Mouse (Mus musculus) hindbrain, embryonic 15.5 days (tissue): Measurements from ENCODE around the gene Srxn1. TPM values are rescaled to one million over a fixed set of nuclear protein-coding genes. Genes with fewer than 3 reads are reported as not detected.
"Not testable (repeated sequence)": the region's sequence is repeated elsewhere in the genome, so short reads cannot be mapped to it uniquely, and the experiment has no call there.

Source experiments
- ATAC-seq: fragments of 200-750 bp; cut with Nextera tagmentation; 2 replicates; pipeline ENCODE4 v1.8.0; 2017; ENCODE audit warnings: low read depth, moderate number of reproducible peaks, moderate TSS enrichment; ENCODE audit not compliant: low FRiP score
- H3K27ac ChIP-seq: fragments of 300-500 bp; sonication (generic); replicated peaks from 2 replicates; pipeline ENCODE4 v1.5.1; 2015; ENCODE audit warnings: mild to moderate bottlenecking, inconsistent platforms
- H3K27me3 ChIP-seq: fragments of 300-500 bp; sonication (generic); 2 replicates; pipeline ENCODE4 v1.6.1; 2015; ENCODE audit warnings: control low read depth, inconsistent platforms
- H3K36me3 ChIP-seq: fragments of 300-500 bp; sonication (generic); 2 replicates; pipeline ENCODE4 v1.6.1; 2015; ENCODE audit warnings: control low read depth, inconsistent platforms
- H3K4me1 ChIP-seq: fragments of 300-500 bp; sonication (generic); replicated peaks from 2 replicates; pipeline ENCODE4 v1.6.1; 2015; ENCODE audit warnings: control low read depth, inconsistent platforms
- H3K4me2 ChIP-seq: fragments of 300-500 bp; sonication (generic); 2 replicates; pipeline ENCODE4 v1.6.1; 2015; ENCODE audit warnings: moderate library complexity, mild to moderate bottlenecking, inconsistent platforms
- H3K4me3 ChIP-seq: fragments of 300-500 bp; sonication (generic); 2 replicates; pipeline ENCODE4 v1.5.1; 2015; ENCODE audit warnings: mild to moderate bottlenecking, inconsistent platforms
- H3K9ac ChIP-seq: fragments of 300-500 bp; sonication (generic); 2 replicates; pipeline ENCODE4 v1.6.1; 2015; ENCODE audit warnings: inconsistent platforms
- H3K9me3 ChIP-seq: fragments of 300-500 bp; sonication (generic); 2 replicates; pipeline ENCODE4 v1.6.1; 2016; ENCODE audit warnings: control low read depth, inconsistent platforms
- WGBS: fragments of 180-500 bp; shearing (Covaris S2); methylation state at CpG from one replicate; pipeline ENCODE4 v1.1.7; 2015; 5-methylcytosine and 5-hydroxymethylcytosine counted together
- polyA plus RNA-seq: library from polyadenylated mRNA; unstranded; fragments of >200 nt; fragmentation: Nextera tagmentation; extraction: Ambion mirVana; gene quantifications from 2 replicates; pipeline ENCODE4 v1.2.1, GENCODE M21; 2015

Gene Srxn1
- 24.4 and 24.7 TPM in 2 replicates for polyA plus RNA-seq

DNA sequence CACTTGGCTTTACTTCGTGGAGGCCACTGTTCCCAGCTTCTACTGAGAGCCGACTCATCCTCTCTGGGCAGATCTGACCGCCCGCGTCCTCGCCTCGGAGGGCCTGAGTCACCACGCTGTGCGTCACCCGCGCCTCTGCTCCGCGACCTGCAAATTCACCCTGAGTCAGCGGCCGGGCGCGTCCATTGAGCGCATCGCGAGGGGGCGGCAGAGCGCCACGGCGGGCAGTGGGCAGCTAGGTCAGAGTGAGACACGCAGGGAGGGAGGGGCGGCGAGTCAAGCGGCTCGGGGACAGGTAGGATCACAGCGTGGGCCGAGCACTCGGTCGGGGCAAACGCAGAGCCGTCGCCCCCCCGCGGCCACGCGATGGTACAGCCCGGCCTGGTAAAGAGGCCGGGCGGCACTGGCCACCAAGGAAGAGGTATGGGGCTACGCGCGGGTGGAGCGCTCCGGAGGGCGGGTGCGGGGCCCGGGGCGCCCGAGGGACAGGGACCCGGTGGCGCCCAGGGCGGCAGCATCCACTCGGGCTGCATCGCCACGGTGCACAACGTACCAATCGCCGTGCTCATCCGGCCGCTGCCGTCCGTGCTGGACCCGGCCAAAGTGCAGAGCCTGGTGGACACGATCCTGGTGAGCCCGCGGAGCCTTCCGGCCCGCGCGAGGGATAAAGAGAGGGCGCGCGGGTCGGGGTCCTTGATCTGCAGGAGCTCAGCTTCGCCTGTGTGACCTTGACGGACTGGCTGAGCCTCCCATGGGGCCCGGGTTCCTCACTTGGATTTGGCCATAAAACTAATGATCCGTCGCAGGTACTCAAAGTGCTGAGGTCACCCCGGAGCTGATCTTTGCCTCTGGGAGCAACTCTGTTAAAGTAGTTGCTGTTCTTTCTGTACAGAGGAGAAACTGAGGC is at the start of gene Srxn1:
Gene Srxn1, plus strand, starts transcription at position 199 of the 907 bp plus-strand sequence.
- Histone ChIP-seq H3K9ac (peak within 1 kb of the TSS; percentile 79), H3K9me3 (no peaks in the 10 kb centered on the region), H3K4me2 (peak within 1 kb of the TSS; percentile 82), H3K27ac (peak within 1 kb of the TSS; percentile 55), H3K4me3 (peak within 1 kb of the TSS; percentile 65), H3K4me1 (peaks cover 25% of the 10 kb centered on the region), H3K27me3 (no peaks in the 10 kb centered on the region), H3K36me3 (0 out of 2 replicates have a peak, but pooled peaks cover 3% of the 10 kb centered on the region)
- ATAC-seq: peak; percentile 84
- WGBS: 2% methylated on average over 84 of the region's 84 CpGs

DNA sequence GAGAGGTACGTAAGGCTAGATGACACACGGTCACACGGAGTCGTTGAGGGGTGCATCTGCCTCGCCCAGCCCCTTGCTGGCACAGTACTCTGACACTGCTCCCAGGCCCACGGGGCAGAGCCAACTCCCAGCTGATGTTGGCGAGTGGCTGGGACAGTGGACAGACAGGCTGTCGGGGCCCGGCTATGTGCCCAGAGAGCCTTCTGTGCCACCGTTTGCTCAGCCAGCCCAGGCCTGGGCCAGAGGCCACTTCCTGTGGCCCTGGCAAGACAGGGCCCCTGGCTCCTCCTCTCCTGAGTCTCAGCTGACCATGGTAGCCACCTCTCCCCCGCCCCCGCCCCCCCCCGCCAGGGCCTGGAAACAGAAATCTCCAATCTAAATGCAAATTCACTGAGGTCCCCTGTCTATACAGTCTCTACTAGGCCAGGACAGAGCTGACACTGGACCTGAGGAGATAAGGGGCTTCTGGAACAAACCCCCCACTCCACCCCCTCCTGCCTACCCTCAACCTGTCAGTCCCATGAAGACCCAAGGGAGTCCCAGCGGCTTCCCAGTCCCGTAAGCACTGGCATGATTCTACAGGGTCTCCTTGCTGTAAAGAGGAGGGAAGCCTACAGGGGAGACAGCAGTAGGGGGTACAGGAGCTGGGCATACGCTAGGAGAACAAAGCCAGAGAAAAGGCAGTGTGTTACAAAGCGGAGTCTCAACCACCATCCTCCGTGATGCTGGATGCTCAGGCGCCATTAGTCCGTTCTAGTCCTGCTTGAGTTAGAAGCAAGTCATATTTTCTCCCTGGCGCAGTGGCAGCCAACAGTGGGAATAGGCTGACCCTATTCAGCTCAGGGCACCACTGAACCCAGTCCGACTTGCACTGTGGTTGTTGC is 48.7 kb upstream of the Srxn1 start:
- Histone ChIP-seq H3K4me3 (no peak overlapping the region), H3K27ac (peak overlapping the region; percentile 51; the same call in 1 of the 2 replicates), H3K4me1 (peaks cover 17% of the 10 kb centered on the region), H3K36me3 (no peaks in the 10 kb centered on the region), H3K4me2 (no peak overlapping the region), H3K9ac (no peak overlapping the region), H3K27me3 (no peaks in the 10 kb centered on the region), H3K9me3 (no peaks in the 10 kb centered on the region)
- 54% methylated on average over 21 of the region's 22 CpGs for WGBS
- ATAC-seq: peak; percentile 64; the same call in 1 of the 2 replicates

DNA sequence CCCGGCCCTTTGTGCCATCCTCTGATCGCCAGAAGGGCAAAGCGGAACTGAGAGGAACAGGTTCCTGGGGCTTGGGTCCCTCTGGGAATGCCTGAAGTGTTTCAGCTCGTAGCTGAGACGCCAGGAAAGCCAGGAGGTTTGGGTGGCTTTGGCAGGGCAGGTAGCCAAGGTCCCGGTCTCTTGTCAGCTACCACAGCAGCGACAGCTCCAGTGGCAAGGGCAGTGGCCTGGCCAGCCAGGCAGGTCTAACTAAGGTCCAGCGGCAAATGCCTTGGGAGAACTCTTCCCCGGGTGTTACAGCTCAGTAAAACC is 48.1 kb upstream of the Srxn1 start:
- 59% methylated on average over 9 of the region's 9 CpGs for WGBS
- ATAC-seq: no peak
- H3K27ac ChIP-seq: peak overlapping the region; percentile 51; the same call in 1 of the 2 replicates

DNA sequence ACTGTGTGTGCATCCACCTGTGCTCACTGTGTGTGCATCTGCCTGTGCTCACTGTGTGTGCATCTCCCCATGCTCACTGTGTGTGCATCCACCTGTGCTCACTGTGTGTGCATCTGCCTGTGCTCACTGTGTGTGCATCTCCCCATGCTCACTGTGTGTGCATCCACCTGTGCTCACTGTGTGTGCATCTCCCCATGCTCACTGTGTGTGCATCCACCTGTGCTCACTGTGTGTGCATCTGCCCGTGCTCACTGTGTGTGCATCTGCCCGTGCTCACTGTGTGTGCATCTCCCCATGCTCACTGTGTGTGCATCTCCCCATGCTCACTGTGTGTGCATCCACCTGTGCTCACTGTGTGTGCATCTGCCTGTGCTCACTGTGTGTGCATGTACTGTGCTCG is 42.5 kb upstream of the Srxn1 start:
- H3K9ac ChIP-seq, H3K27me3 ChIP-seq, H3K4me2 ChIP-seq, H3K36me3 ChIP-seq, H3K4me3 ChIP-seq, ATAC-seq, H3K4me1 ChIP-seq, H3K9me3 ChIP-seq, H3K27ac ChIP-seq: not testable (repeated sequence)
- 83% methylated on average over 3 of the region's 3 CpGs for WGBS

More for the DNA sequence above, 48.1 kb upstream of the Srxn1 start:
- Histone ChIP-seq H3K9me3 (no peaks in the 10 kb centered on the region), H3K9ac (no peak overlapping the region), H3K4me3 (no peak overlapping the region), H3K4me1 (peaks cover 13% of the 10 kb centered on the region), H3K4me2 (no peak overlapping the region), H3K27me3 (no peaks in the 10 kb centered on the region), H3K36me3 (no peaks in the 10 kb centered on the region)

DNA sequence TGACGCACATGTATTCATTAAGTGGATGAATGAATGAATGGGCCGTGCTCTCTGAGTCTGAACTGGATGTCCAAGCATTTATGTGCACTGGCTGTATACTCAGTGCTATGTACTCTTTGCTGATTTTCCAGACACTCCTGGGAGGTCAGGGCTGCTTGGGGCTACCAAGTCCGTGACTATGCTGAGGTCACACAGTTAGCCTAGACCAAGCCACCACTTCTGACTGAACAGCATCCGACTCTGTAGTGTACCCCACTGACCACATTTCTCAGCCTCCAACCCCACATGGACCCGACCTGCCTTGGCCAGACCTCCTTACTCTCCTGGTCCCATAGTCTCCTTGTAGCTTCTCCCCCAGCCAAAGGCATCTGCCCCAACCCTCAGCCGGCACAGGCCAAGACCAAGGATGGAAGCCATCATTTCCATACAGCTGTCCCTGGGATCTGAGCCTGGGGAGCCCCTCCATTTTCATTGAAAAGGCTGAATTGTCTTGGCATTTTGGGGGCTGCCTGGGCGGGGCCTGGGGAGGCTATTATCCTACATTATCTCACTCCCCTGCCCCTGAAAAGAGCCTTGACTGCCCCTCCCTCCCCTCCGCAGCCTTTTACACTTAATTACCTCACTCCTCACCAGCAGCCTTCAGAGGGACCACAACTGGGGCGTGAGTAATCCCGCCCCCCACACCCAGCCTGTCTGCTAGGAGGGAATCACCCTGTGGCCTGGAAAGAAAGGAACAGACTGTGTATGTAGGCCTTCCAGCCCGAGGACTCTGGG is 36.5 kb upstream of the Srxn1 start:
- no peak overlapping the region for H3K4me2 ChIP-seq
- H3K4me1 ChIP-seq: peaks cover 12% of the 10 kb centered on the region
- H3K27ac ChIP-seq: no peak overlapping the region
- no peaks in the 10 kb centered on the region for H3K27me3 ChIP-seq
- H3K9me3 ChIP-seq: no peaks in the 10 kb centered on the region
- no peak overlapping the region for H3K4me3 ChIP-seq
- no peaks in the 10 kb centered on the region for H3K36me3 ChIP-seq
- WGBS: 26% methylated on average over 11 of the region's 11 CpGs
- peak; percentile 84 for ATAC-seq
- no peak overlapping the region for H3K9ac ChIP-seq

DNA sequence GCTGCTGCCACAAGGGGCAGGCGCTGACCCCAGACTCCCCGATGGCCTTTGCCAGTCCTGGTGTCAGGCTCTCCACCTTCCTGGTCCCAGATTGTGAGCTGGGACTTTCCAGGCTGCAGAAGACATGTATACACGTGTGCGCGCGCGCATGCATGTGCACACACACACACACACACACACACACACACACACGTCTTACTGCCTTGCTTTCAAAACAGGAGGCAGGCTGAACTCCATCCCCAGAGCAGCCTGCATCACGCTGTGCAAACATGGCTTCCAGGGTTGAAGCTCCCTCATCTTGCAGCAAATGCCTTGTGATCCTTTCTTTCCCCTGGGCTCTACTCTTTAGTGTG is 35.9 kb upstream of the Srxn1 start:
- Histone ChIP-seq H3K4me2 (no peak overlapping the region), H3K9ac (no peak overlapping the region), H3K27ac (no peak overlapping the region), H3K4me3 (no peak overlapping the region), H3K36me3 (no peaks in the 10 kb centered on the region), H3K4me1 (peaks cover 12% of the 10 kb centered on the region), H3K27me3 (no peaks in the 10 kb centered on the region), H3K9me3 (no peaks in the 10 kb centered on the region)
- 41% methylated on average over 9 of the region's 9 CpGs for WGBS
- ATAC-seq: no peak; the same call in none of the 2 replicates

DNA sequence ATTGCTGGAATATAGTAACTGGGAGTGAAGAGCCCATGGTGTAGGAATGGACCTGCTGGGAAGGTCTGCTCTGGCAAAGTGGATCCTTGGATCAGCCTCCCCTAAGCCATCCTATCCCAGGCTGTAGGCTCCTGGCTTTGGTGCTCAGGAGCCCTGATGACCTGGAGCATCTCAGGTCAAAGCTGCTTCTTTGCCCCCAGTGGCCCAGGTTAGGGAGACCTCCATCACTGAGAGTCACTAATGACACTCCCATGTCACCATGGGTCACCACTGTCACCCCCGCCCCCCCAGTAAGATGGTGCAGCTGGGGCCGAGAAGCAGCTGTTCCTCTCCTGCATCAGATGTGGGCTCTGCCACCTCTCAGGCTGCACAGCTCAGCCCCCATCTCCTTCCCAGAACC is 35.4 kb upstream of the Srxn1 start:
- H3K36me3 ChIP-seq: no peaks in the 10 kb centered on the region
- no peak overlapping the region for H3K4me3 ChIP-seq
- H3K4me2 ChIP-seq: no peak overlapping the region
- peak; percentile 36; the same call in 1 of the 2 replicates for ATAC-seq
- WGBS: 78% methylated on average over 2 of the region's 2 CpGs
- H3K27ac ChIP-seq: no peak overlapping the region
- no peak overlapping the region for H3K9ac ChIP-seq
- H3K27me3 ChIP-seq: no peaks in the 10 kb centered on the region
- H3K9me3 ChIP-seq: no peaks in the 10 kb centered on the region
- peaks cover 12% of the 10 kb centered on the region for H3K4me1 ChIP-seq

DNA sequence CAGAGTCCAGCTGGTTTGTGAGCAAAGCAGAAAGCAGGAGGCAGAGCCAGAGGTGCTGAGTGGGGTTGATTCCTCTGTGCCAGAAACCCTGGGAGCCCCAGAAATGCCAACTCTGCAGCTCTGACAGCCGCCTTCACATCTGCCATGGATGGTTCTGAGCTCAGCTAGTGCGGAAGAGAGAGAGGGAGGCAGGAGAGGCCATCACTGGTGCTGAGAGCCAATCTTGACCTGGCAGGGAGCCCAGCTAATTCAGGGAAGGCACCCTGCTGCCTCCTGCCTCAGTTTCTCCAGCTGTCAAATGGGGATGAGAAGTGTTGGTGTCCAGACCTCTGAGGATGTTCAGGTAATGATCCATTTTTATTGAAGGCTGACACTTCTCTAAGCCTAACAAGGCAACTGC is 30.8 kb upstream of the Srxn1 start:
- no peak overlapping the region for H3K9ac ChIP-seq
- WGBS: 85% methylated on average over 2 of the region's 2 CpGs
- H3K4me3 ChIP-seq: no peak overlapping the region
- no peaks in the 10 kb centered on the region for H3K9me3 ChIP-seq
- peaks cover 10% of the 10 kb centered on the region for H3K4me1 ChIP-seq
- no peaks in the 10 kb centered on the region for H3K36me3 ChIP-seq
- ATAC-seq: no peak
- no peak overlapping the region for H3K27ac ChIP-seq
- H3K4me2 ChIP-seq: no peak overlapping the region
- H3K27me3 ChIP-seq: no peaks in the 10 kb centered on the region

DNA sequence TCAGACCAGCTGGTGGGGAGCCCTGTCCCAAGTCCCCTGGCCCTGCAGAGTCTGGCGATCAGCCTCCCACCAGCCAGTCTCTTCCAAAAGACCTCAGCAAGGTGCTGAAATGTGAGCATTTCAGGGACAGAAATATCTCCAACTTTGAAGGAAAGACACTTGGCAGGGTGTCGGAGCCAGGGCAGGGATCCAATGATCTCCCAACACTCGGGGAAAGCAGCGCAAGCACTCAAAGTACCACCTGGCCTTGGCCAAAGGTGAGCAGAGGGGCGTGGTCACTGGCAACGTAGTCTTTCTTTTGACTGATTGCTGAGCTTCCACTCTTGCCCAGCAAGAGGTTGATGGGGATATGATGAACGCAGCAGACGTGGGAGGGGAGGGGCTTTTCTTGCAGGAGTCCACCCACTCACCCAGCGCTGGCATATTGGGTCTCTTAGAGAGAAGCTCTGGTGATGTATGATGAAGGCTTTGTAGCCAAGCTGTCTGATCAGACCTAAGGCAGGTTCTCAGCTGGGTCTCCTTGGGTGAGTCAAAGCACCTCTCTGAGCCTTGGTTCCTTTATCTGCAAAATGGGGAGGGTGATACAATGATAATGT is 29.9 kb upstream of the Srxn1 start:
- ATAC-seq: no peak
- Histone ChIP-seq H3K27me3 (no peaks in the 10 kb centered on the region), H3K4me1 (peaks cover 17% of the 10 kb centered on the region), H3K4me2 (no peak overlapping the region), H3K9ac (no peak overlapping the region), H3K36me3 (no peaks in the 10 kb centered on the region), H3K27ac (no peak overlapping the region), H3K4me3 (no peak overlapping the region), H3K9me3 (no peaks in the 10 kb centered on the region)
- WGBS: 58% methylated on average over 9 of the region's 9 CpGs

DNA sequence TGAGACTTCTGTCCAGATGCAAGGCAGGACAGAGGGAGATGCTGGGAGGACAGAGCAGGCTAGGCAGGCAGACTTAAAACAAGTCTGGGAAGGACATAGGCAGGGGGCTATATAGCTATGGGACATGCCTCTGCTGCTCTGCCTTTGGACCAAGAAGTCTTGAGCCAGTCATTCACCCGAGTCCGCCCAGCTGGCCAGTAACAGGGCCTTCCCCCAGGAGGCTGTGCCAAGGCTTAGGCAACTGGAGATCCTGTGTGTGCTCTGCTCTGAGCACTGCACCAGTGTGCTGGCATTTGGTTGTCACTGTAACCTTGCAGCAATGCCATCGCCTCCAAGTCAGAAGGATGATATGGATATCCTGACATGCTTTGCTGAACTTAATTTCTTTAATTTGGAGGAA is 28.0 kb upstream of the Srxn1 start:
- Histone ChIP-seq H3K4me1 (peaks cover 24% of the 10 kb centered on the region), H3K9ac (no peak overlapping the region), H3K27me3 (no peaks in the 10 kb centered on the region), H3K27ac (no peak overlapping the region), H3K4me2 (no peak overlapping the region), H3K36me3 (no peaks in the 10 kb centered on the region), H3K9me3 (no peaks in the 10 kb centered on the region), H3K4me3 (no peak overlapping the region)
- ATAC-seq: no peak
- 77% methylated on average over 3 of the region's 3 CpGs for WGBS
